22 mouse cellular contexts compared by ENCODE assay signal in genomic region chr1:58382586-58383281, GRCm38 (mm10). TPM values are rescaled to one million over a fixed set of nuclear protein-coding genes. Genes with fewer than 3 reads are reported as not detected.
DNase-seq lines count a peak whose midpoint lies in the region; ATAC-seq and TF ChIP-seq lines count a peak whose summit lies in the region.
"Had no signal": no experiment of that assay in that cellular context is flagged by ENCODE, and none has a peak within 500 bp of the region (broad histone marks: within the 10 kb centered on the region; RNA-seq: fewer than 3 reads in every experiment).

No protein-coding gene starts in this region.

- no peaks in the 10 kb centered on the region for H3K79me2 ChIP-seq in liver, adult 2 months (ENCODE audit: control insufficient read depth, insufficient read depth, low read length)
- H3K79me2 ChIP-seq in myocyte (ENCODE audit: control insufficient read depth, insufficient read depth), result no peaks in the 10 kb centered on the region

- H3ac ChIP-seq in myocyte (ENCODE audit: control insufficient read depth, insufficient read length), result no peak overlapping the region

- 53% methylated on average over 5 of the region's 5 CpGs for WGBS in liver, adult 2 months
- 80% methylated on average over 5 of the region's 5 CpGs for WGBS in liver, embryonic 11.5 days
- 82% methylated on average over 5 of the region's 5 CpGs for WGBS in kidney, embryonic 14.5 days

- peak; percentile 43 for DNase-seq in adrenal gland, postnatal 14 days
- no peak for DNase-seq in adrenal gland, adult 18-20 months (ENCODE audit: low spot score in 2 of 2)
- DNase-seq in liver, adult 2 months (ENCODE audit: extremely low read depth, low read depth, low spot score), result peak; percentile 66
- no peak for DNase-seq in liver, embryonic 11.5 days (ENCODE audit: low spot score)
- no peak for DNase-seq in thymus, postnatal 0 days (ENCODE audit: low spot score)
- no peak for DNase-seq in layer of hippocampus, postnatal 25 days (ENCODE audit: extremely low spot score in 1 of 2, low spot score in 1 of 2)
- DNase-seq: cerebellum, adult 9-10 months; gastrocnemius, postnatal 36 days; layer of hippocampus, postnatal 36 days; right cerebral cortex, adult 18-20 months; right cerebral cortex, postnatal 4 days; thymus, postnatal 36 days had no signal

- no peak for ATAC-seq in liver, embryonic 11.5 days (replicated peaks; ENCODE audit: low FRiP score)
- ATAC-seq in kidney, embryonic 14.5 days (ENCODE audit: low FRiP score, low TSS enrichment), result 0 out of 2 replicates have a peak, but pooled peaks have one; percentile 24
- ATAC-seq: CD4-positive, CD25-positive, alpha-beta regulatory T cell, adult 4 months; forebrain, embryonic 16.5 days; liver, embryonic 12.5 days; midbrain, embryonic 16.5 days had no signal

- no peak overlapping the region for H3K9ac ChIP-seq in liver, adult 2 months (ENCODE audit: low read depth, low read length)
- no peak overlapping the region for H3K9ac ChIP-seq in liver, embryonic 11.5 days (ENCODE audit: low read depth, low read length)
- H3K9ac ChIP-seq in kidney, embryonic 14.5 days (ENCODE audit: low read depth, low read length), result no peak overlapping the region
- H3K9ac ChIP-seq: embryonic facial prominence, embryonic 15.5 days; hindbrain, embryonic 15.5 days; liver, embryonic 12.5 days; neural tube, embryonic 15.5 days; stomach, embryonic 15.5 days had no signal

- H3K9me3 ChIP-seq in liver, embryonic 11.5 days (ENCODE audit: control insufficient read depth, low read length), result no peaks in the 10 kb centered on the region
- no peaks in the 10 kb centered on the region for H3K9me3 ChIP-seq in kidney, embryonic 14.5 days (ENCODE audit: control insufficient read depth, low read length)
- H3K9me3 ChIP-seq: embryonic facial prominence, embryonic 15.5 days; hindbrain, embryonic 15.5 days; liver, embryonic 12.5 days; neural tube, embryonic 15.5 days; stomach, embryonic 15.5 days had no signal

- H3K36me3 ChIP-seq in liver, adult 2 months (ENCODE audit: control insufficient read depth, insufficient read depth, low read length), result no peaks in the 10 kb centered on the region
- H3K36me3 ChIP-seq in liver, embryonic 11.5 days (ENCODE audit: control insufficient read depth, insufficient read depth, low read length), result no peaks in the 10 kb centered on the region
- no peaks in the 10 kb centered on the region for H3K36me3 ChIP-seq in kidney, embryonic 14.5 days (ENCODE audit: control insufficient read depth, insufficient read depth, low read length)
- H3K36me3 ChIP-seq in myocyte (ENCODE audit: control insufficient read depth, insufficient read depth), result no peaks in the 10 kb centered on the region
- H3K36me3 ChIP-seq: embryonic facial prominence, embryonic 15.5 days; hindbrain, embryonic 15.5 days; liver, embryonic 12.5 days; neural tube, embryonic 15.5 days; stomach, embryonic 15.5 days had no signal

- TF ChIP-seq CTCF in liver, adult 2 months (IDR thresholded peaks at IDR 0.05; ENCODE audit: low read depth, low read length), result no peak

- H3K27ac ChIP-seq in liver, adult 2 months (replicated peaks; ENCODE audit: insufficient read depth, low read depth, low read length), result peak overlapping the region; percentile 41; the same call in 1 of the 2 replicates
- H3K27ac ChIP-seq in liver, embryonic 11.5 days (ENCODE audit: low read depth, low read length), result no peak overlapping the region
- no peak overlapping the region for H3K27ac ChIP-seq in kidney, embryonic 14.5 days (ENCODE audit: low read depth, low read length)
- H3K27ac ChIP-seq: embryonic facial prominence, embryonic 15.5 days; hindbrain, embryonic 15.5 days; liver, embryonic 12.5 days; neural tube, embryonic 15.5 days; stomach, embryonic 15.5 days had no signal

- no peak overlapping the region for H3K4me3 ChIP-seq in liver, adult 2 months (ENCODE audit: insufficient read depth, low read depth, low read length)
- no peak overlapping the region for H3K4me3 ChIP-seq in liver, embryonic 11.5 days (ENCODE audit: low read depth, low read length)
- H3K4me3 ChIP-seq in kidney, embryonic 14.5 days (ENCODE audit: low read length), result no peak overlapping the region
- no peak overlapping the region for H3K4me3 ChIP-seq in myocyte
- H3K4me3 ChIP-seq: embryonic facial prominence, embryonic 15.5 days; hindbrain, embryonic 15.5 days; liver, embryonic 12.5 days; neural tube, embryonic 15.5 days; stomach, embryonic 15.5 days had no signal

- H3K27me3 ChIP-seq in liver, adult 2 months (ENCODE audit: control insufficient read depth, insufficient read depth, low read length), result no peaks in the 10 kb centered on the region
- H3K27me3 ChIP-seq in liver, embryonic 11.5 days (replicated peaks; ENCODE audit: control insufficient read depth, insufficient read depth, low read length), result no peaks in the 10 kb centered on the region
- no peaks in the 10 kb centered on the region for H3K27me3 ChIP-seq in kidney, embryonic 14.5 days (ENCODE audit: control insufficient read depth, insufficient read depth, low read length)
- H3K27me3 ChIP-seq in myocyte (ENCODE audit: control insufficient read depth, insufficient read depth, insufficient read length), result no peaks in the 10 kb centered on the region
- H3K27me3 ChIP-seq: embryonic facial prominence, embryonic 15.5 days; hindbrain, embryonic 15.5 days; liver, embryonic 12.5 days; neural tube, embryonic 15.5 days; stomach, embryonic 15.5 days had no signal

- TF ChIP-seq POLR2A in liver, adult 2 months (IDR thresholded peaks at IDR 0.05; ENCODE audit: extremely low read depth, insufficient read depth, low read length), result no peak
- TF ChIP-seq POLR2A in myocyte (IDR thresholded peaks at IDR 0.05; ENCODE audit: insufficient read length, low read depth), result no peak

- peaks cover 5% of the 10 kb centered on the region for H3K4me1 ChIP-seq in liver, adult 2 months (ENCODE audit: control insufficient read depth, insufficient read depth, low read length)
- H3K4me1 ChIP-seq in liver, embryonic 11.5 days (replicated peaks; ENCODE audit: control insufficient read depth, insufficient read depth, low read length), result no peaks in the 10 kb centered on the region
- no peaks in the 10 kb centered on the region for H3K4me1 ChIP-seq in kidney, embryonic 14.5 days (ENCODE audit: control insufficient read depth, insufficient read depth, low read length)
- H3K4me1 ChIP-seq: embryonic facial prominence, embryonic 15.5 days; hindbrain, embryonic 15.5 days; liver, embryonic 12.5 days; neural tube, embryonic 15.5 days; stomach, embryonic 15.5 days had no signal

- H3K4me2 ChIP-seq in liver, embryonic 11.5 days, result no peak overlapping the region
- no peak overlapping the region for H3K4me2 ChIP-seq in kidney, embryonic 14.5 days (replicated peaks; ENCODE audit: low read depth, low read length)
- H3K4me2 ChIP-seq in myocyte (ENCODE audit: low read depth), result no peak overlapping the region
- H3K4me2 ChIP-seq: embryonic facial prominence, embryonic 15.5 days; hindbrain, embryonic 15.5 days; liver, embryonic 12.5 days; neural tube, embryonic 15.5 days; stomach, embryonic 15.5 days had no signal

TF ChIP-seq in myocyte, 11 proteins besides CTCF, POLR2A, EP300 and RAD21:
- peak; percentile 54; the same call in 1 of the 2 replicates for TF ChIP-seq CEBPB (IDR thresholded peaks at IDR 0.05; ENCODE audit: insufficient read depth, poor library complexity, severe bottlenecking)
- TF ChIP-seq E2F4 (IDR thresholded peaks at IDR 0.05; ENCODE audit: insufficient read depth), result no peak

RNA-seq across cellular contexts. Expression of gene Bzw1, which starts 10.0 kb away (rescaled TPM):
- 180 and 184 TPM in 2 replicates for total RNA-seq in adrenal gland, postnatal 14 days (2021)
- 100 to 1,000 TPM; 155 to 172 TPM for total RNA-seq in adrenal gland, adult 18-20 months (2021)
- total RNA-seq in liver, adult 2 months (2014; rRNA removed), result 94.4 and 103 TPM in 2 replicates
- 16.1 and 17.7 TPM in 2 replicates for polyA plus RNA-seq in liver, adult 2 months (2012; rRNA removed)
- polyA plus RNA-seq in liver, embryonic 11.5 days (2014; fragmentation: Nextera tagmentation; extraction: Ambion mirVana), result 344 and 399 TPM in 2 replicates
- 297 and 476 TPM in 2 replicates for polyA plus RNA-seq in kidney, embryonic 14.5 days (2014; fragmentation: Nextera tagmentation; extraction: Ambion mirVana)
- 34.7 TPM for polyA plus RNA-seq in myocyte (2012; fragmentation: generic; extraction: Trizol)
- 437 and 440 TPM in 2 replicates for polyA plus RNA-seq in thymus, postnatal 0 days (2015; fragmentation: Nextera tagmentation; extraction: Ambion mirVana)
- total RNA-seq in layer of hippocampus, postnatal 25 days (2021), result 100 to 1,000 TPM; 124 to 131 TPM

RNA-seq across cellular contexts. Expression of gene Clk1, which starts 41.1 kb away (rescaled TPM):
- total RNA-seq in adrenal gland, postnatal 14 days (2021), result 167 and 176 TPM in 2 replicates
- total RNA-seq in adrenal gland, adult 18-20 months (2021), result 100 to 1,000 TPM; 134 to 201 TPM
- 128 and 163 TPM in 2 replicates for total RNA-seq in liver, adult 2 months (2014; rRNA removed)
- polyA plus RNA-seq in liver, adult 2 months (2012; rRNA removed), result 16.7 and 23.0 TPM in 2 replicates
- 124 and 129 TPM in 2 replicates for polyA plus RNA-seq in liver, embryonic 11.5 days (2014; fragmentation: Nextera tagmentation; extraction: Ambion mirVana)
- 205 and 214 TPM in 2 replicates for polyA plus RNA-seq in kidney, embryonic 14.5 days (2014; fragmentation: Nextera tagmentation; extraction: Ambion mirVana)
- polyA plus RNA-seq in myocyte (2012; fragmentation: generic; extraction: Trizol), result 19.4 TPM
- polyA plus RNA-seq in thymus, postnatal 0 days (2015; fragmentation: Nextera tagmentation; extraction: Ambion mirVana), result 239 and 257 TPM in 2 replicates
- 100 to 1,000 TPM; 111 to 132 TPM for total RNA-seq in layer of hippocampus, postnatal 25 days (2021)

Comparison
In these comparisons a context has a peak if more than half of its experiments do, and no peak if none do; other contexts are left out.
1. DNase-seq: peak in adrenal gland, postnatal 14 days (single experiment) and liver, adult 2 months (single experiment); none in adrenal gland, adult 18-20 months (0 of 2), liver, embryonic 11.5 days (single experiment), thymus, postnatal 0 days (single experiment) and layer of hippocampus, postnatal 25 days (0 of 2).